Mouse (Mus musculus) left cerebral cortex, postnatal 25 days (tissue): ENCODE measurements at regions not wholly inside any gene's neighbourhood (a gene's known extent, or its start where the extent isn't known, plus 50 kb on each side); places are given as distances from the start of the nearest gene placed in this dataset.

Source experiments
- DNase-seq, 2 experiments: peaks; one replicate each; pipeline ENCODE4 v3.0.0; 2022; ENCODE audit warnings: low spot score in 2 of 2, mixed read lengths in 1 of 2
- intact Hi-C: fragments of 180-260 bp; cut with DNase I; formaldehyde crosslinking; loops from one replicate; pipeline ENCODE4 v1.15.1; 2025

GRCm38 (mm10) chr15:25305801-25306200 is 107.8 kb downstream of the Basp1 start:
- intact Hi-C loops, result no loop called here

GRCm38 (mm10) chr15:25303379-25303778 is 110.2 kb downstream of the Basp1 start:
- intact Hi-C loops, result no loop called here
- no peak for DNase-seq

More at GRCm38 (mm10) chr15:25305801-25306200, 107.8 kb downstream of the Basp1 start:
- DNase-seq, result no peak

DNA sequence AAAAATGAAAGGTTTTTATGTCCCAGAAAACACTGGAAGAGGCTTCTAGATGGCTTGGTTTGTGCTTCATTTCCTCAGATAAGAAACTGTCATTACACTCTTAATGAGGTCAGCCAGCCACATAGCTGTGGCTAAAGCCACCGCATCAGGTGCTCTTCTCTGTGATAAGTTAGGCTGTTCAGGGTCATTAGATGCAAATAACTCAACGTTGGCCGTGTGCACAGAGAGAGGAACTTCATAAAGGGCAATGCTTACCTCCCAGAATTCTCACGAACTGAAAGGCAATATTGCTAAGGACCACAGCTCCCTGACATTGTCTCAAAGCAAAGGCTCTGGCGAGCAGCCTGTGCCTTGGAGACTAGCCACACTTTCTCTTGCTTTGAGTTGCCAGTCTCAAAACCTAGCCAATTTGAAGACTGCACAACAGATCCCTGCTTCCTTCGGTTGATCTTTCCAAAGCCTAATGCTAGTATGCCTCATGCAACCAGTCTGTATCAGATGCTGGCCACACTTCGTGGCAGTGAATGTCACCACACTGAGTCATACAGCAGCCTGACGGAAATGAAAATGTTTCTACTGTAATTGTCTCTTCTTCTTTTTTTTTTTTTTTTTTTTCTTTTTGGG is 110.8 kb downstream of the Basp1 start:
- DNase-seq, result peak in 1 of 2 experiments; percentile 23
- intact Hi-C loops, result no loop called here

- intact Hi-C loops, result no loop called here
- no peak for DNase-seq
Measured at GRCm38 (mm10) chr15:25301810-25302209, 111.8 kb downstream of the Basp1 start.

DNA sequence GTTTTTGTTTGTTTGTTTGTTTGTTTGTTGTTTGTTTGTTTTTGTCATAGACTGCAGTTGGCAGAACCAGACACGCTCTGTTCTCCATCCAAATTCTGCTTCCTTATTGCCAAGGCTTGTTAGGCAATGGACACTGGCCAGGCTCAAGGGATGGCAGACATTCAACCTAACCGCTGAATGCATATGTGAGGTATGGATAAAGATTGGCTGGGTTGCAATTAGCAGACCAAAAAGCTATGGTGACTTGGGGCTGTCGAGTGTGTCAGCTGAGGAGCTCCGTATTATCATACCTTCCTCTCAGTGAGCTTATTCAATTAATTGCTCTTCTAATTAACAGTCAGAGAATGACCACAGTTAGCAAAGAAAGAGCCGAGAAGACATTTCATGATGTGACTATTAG is 116.3 kb downstream of the Basp1 start:
- no peak for DNase-seq
- intact Hi-C loops, result no loop called here

DNA sequence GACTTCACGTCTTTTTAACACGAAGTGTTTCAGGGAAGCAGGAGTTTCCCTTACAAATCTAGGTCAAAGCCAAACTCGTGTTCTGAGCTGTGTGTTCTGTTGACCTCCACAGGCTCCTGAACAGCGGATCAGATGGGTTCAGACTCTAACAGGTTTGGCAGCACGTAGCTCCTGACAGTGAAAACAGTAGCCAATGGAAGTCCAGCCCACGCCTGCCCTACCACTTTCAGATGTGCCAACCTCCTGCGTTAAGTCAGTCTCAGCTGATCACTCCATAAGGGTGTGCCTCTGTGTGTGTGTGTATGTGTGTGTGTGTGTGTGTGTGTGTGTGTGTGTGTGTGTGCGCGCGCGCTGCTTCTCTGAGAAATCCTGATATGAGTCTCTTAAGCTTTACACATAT is 116.8 kb downstream of the Basp1 start:
- no peak for DNase-seq
- intact Hi-C loops, result no loop called here

DNA sequence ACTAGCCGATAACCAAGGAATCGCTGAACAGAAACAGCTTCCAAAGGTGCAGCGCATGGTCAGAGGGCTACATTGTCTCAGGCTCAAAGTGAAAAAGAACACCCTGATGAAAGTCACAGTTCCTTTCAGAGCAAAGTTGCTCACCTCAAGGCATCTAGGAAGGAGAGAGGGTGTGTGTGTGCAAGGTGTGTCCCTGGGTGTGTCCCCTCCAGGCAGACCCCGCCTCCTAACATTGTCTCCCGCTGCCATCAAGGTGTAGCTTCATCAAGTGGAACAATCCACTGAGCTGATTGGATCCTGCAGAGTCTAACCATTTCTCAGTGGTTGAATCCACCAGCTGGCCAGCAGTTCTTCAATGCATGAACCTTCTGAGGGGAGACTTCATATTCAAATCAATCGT is 117.8 kb downstream of the Basp1 start:
- intact Hi-C loops, result no loop called here
- no peak for DNase-seq

DNA sequence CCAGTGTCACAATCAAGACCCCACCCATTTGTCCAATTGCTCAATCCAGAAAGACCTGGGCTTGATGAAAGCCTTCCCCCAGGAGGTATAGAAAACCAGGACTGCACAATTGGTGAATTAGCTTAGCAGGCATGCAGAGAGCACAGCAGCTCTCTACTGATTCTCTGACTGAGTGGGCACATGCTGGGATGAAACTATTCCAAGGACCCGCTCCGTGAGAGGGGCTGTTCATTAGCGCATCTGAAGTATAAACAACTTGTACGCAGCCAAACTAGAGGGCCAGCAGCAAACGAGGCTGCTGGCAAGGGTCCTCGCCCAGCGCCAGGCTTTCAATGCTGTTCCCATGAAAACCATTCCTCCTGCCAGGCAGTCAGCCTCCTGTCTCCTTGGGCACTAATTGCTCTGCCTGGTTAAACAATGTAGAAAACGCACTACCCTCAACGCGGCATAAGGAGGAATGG is 122.3 kb downstream of the Basp1 start:
- intact Hi-C loops, result no loop called here
- peak; percentile 38 to 43 for DNase-seq

DNA sequence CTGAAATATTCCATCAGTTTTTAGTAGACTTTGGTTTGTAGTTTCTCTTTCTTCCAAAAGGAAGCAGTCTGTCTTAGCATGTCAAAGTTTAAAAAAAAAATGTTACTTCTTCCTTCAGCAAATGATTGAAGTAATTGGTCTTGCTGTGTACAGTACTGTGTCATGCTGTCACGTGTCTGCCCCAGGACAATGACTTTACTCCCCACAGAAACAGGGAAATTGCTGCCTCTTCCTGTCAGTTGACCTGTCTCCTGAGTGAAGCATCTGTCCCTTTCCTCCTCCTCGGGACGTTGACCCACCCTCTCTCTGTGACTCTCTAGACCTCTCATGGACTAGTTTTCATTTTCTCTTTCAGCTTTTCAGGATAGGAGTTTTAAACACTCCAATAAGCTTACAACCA is 125.7 kb downstream of the Basp1 start:
- intact Hi-C loops, result no loop called here
- no peak for DNase-seq

- intact Hi-C loops, result no loop called here
Measured at GRCm38 (mm10) chr15:25284354-25285199, 129.0 kb downstream of the Basp1 start.

DNA sequence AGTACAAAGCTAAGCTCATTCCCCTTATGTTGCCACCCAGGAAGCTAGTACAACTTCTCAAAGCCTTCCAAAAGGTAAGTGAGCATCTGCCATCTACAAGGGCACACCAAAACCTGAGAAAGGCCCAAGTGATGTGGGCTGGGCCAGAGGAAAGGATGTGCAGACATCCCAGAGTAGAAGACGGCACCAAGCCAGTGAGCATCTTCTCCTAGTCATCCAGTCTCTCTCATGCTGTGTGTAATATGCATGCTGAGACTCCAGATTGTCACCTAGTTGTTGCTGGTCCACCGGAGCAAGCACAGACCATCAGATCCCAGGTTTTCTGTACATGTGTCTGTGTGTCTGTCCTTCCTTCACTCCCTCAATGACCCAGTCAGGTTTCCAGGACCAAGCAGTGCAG is 129.9 kb downstream of the Basp1 start:
- DNase-seq, result no peak
- intact Hi-C loops, result no loop called here

More at GRCm38 (mm10) chr15:25284354-25285199, 129.0 kb downstream of the Basp1 start:
- no peak for DNase-seq

GRCm38 (mm10) chr15:25282346-25282745 is 131.2 kb downstream of the Basp1 start:
- intact Hi-C loops, result no loop called here
- DNase-seq, result peak in 1 of 2 experiments; percentile 8

DNA sequence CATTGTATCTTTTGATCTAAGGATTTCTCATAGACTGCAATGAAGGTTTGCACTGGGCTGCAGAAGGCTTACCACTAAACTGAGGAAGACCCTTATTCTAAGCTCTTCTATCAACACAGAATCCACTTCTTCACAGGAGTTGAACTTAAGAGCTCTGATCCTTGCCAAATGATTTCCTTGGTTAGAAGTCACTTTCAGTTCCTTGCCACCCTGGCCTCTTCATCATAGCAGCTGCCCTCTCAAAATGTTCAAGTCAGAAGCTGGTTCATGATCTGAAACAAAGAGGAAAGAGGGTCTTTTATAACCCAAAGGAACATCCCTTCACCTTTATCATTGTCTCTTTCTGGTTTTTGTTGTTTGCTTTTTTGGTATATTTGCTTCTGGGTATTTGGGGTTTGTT is 131.6 kb downstream of the Basp1 start:
- intact Hi-C loops, result no loop called here
- no peak for DNase-seq

DNA sequence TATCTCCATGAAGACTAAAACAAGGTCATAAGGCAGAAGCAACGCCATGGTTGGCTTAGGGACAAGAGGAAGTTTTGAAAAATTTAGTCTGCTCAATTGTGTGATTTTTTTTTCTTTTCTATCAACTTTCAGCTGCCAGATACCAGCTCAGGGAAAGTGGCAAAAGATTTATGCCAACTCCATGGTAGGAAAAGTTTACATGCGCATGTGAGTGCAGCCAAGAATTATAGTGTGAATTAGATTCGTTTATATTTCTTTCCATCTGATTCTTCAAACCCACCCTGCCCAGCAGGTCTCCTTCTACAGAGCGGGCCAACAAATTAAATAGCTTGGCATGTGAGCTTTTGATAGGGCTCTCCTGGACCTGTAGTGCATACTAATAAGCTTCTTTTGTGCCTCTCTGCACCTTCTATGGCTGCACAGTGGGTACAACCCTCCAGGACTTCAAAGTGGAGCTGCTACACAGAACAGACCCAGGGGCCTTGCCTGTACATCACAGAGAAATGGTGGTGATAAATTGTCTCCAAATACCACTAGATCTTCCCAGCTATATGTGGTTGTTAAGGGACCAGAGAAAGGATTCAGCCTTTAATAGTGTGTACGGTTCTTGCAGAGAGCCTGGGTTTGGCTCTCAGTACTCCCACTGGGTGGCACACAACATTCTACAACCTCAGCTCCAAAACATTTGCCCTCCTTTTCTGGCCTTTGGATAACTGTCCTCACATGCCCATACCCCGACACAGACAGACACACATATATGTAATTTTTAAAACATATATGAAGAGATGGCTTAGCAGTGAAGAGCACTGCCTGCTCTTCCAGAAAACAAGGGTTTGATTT is 135.0 kb downstream of the Basp1 start:
- peak in 1 of 2 experiments; percentile 26 for DNase-seq
- intact Hi-C loops, result no loop called here

DNA sequence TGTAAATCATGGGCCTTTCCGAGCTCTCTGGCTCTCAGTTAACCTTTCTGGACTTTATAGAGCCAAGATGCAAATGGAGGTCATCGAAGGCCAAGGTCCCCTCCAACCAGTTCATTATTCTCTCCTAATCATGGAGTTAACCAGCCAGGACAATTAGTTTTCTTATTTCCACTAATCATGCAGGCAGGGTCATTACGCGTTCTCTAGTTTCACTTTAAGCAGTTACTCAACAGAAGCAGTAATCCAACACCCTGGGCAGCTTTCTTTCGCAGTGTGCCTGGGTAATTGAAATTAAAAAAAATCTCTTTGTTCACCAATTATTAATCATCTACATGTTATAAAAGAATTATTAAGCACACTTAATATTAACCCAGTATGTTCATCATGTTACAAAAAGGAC is 137.3 kb downstream of the Basp1 start:
- no peak for DNase-seq
- intact Hi-C loops, result no loop called here

GRCm38 (mm10) chr15:25271886-25272285 is 141.7 kb downstream of the Basp1 start:
- DNase-seq, result no peak
- intact Hi-C loops, result loop anchor here (5.0 kb wide), 1 partner anchor 140 kb away; the partner anchor contains the start of gene Basp1

GRCm38 (mm10) chr15:25270349-25270748 is 143.2 kb downstream of the Basp1 start:
- DNase-seq, result peak in 1 of 2 experiments; percentile 8
- intact Hi-C loops, result loop anchor here (5.0 kb wide), 1 partner anchor 142 kb away; the partner anchor contains the start of gene Basp1

DNA sequence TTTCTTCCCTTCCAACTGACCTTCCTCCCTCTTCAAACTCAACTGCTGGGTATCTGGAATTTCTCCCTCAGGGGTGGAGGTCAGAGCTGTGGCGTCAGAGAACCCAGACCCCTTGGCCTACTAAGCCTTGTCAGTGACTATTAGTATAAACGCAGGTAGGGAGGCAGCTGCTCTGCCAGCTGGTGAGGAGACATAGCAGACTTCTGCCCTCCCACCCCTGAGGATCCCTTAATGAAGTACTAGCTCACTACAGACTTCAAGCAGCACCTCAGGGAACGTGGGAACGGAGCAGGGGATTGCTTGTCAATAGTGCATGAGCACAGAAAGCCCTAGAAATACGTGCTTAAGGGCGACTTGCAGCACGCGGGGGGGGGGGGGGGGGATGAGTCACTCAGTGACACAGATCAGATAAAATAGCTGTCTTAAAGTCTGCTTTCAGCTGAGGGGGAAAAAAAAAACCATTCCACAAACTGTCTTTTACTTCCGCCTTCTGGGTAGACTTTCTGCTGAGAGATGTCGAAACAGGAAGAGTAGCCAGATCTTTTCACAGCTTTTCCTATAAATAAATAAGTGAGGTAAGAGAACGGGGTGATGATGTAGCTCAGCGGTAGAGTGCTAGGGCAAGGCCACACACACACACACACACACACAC is 144.1 kb downstream of the Basp1 start:
- peak in 1 of 2 experiments; percentile 60 for DNase-seq
- intact Hi-C loops, result no loop called here

DNA sequence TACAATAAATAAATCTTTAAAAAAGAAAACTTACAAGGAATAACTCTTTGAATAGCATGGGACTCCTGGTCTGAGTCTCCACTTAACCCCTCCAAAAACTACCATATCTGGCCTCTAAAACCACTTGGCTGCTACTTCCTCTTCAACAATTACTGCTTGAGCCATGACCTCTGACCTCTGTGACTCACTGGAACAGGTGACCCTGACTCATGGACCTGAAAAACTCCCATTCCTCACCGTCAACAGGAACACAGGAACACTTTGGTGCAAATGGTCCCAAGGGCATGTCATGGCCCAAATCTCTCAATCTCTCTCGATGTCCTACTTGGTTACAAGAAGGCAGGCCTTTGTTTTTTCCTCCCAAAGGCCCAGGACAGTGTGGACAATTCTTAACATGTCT is 145.1 kb downstream of the Basp1 start:
- no peak for DNase-seq
- intact Hi-C loops, result no loop called here

- intact Hi-C loops, result no loop called here
- no peak for DNase-seq
Measured at GRCm38 (mm10) chr15:25267509-25267908, 146.1 kb downstream of the Basp1 start.
